Mouse (Mus musculus) liver, embryonic 14.5 days (tissue): ENCODE results near the gene Sesn2. TPM values are rescaled to one million over a fixed set of nuclear protein-coding genes. Genes with fewer than 3 reads are reported as not detected.

ENCODE experiments used
- ATAC-seq: fragments of 200-750 bp; cut with Nextera tagmentation; 2 replicates; pipeline ENCODE4 v1.8.0; 2017; ENCODE audit warnings: moderate number of reproducible peaks, mild to moderate bottlenecking, moderate library complexity; ENCODE audit not compliant: insufficient read depth
- DNase-seq, 3 experiments: peaks; one replicate each; pipeline ENCODE4 v3.0.0-alpha.2; 2012 to 2013; ENCODE audit warnings: low read depth in 3 of 3, low spot score in 3 of 3
- H3K27ac ChIP-seq: fragments of 300-500 bp; sonication (generic); 2 replicates; pipeline ENCODE4 v1.5.1; 2014; ENCODE audit warnings: moderate library complexity, mild to moderate bottlenecking, control low read depth, inconsistent platforms
- H3K27me3 ChIP-seq: fragments of 300-500 bp; sonication (generic); 2 replicates; pipeline ENCODE4 v1.6.1; 2014; ENCODE audit warnings: mild to moderate bottlenecking, low read length, moderate library complexity; ENCODE audit not compliant: control insufficient read depth, insufficient read depth
- H3K36me3 ChIP-seq: fragments of 300-500 bp; sonication (generic); replicated peaks from 2 replicates; pipeline ENCODE4 v1.6.1; 2014; ENCODE audit warnings: low read depth; ENCODE audit not compliant: control insufficient read depth, insufficient read depth
- H3K4me1 ChIP-seq, 2 experiments: fragments of 200-500 bp in 1 of 2; fragments of 300-500 bp in 1 of 2; sonication (generic) in 1 of 2; replicated peaks; 2 replicates each; pipeline ENCODE4 v1.6.1; 2012 to 2014; ENCODE audit warnings: antibody characterized with exemption in 1 of 2, inconsistent platforms in 1 of 2, low read length in 1 of 2; ENCODE audit not compliant: control insufficient read depth in 2 of 2, insufficient read depth in 2 of 2
- H3K4me2 ChIP-seq: fragments of 300-500 bp; sonication (generic); 2 replicates; pipeline ENCODE4 v1.6.1; 2014; ENCODE audit warnings: low read depth, mild to moderate bottlenecking, control low read depth, moderate library complexity
- H3K4me3 ChIP-seq, 2 experiments: fragments of 200-500 bp in 1 of 2; fragments of 300-500 bp in 1 of 2; sonication (generic) in 1 of 2; 2 replicates each; pipeline ENCODE4 v1.5.1; 2012 to 2014; ENCODE audit warnings: low read depth in 2 of 2, low read length in 2 of 2, mild to moderate bottlenecking in 2 of 2, control low read depth in 1 of 2, inconsistent platforms in 1 of 2, moderate library complexity in 1 of 2; ENCODE audit not compliant: insufficient read depth in 1 of 2
- H3K9ac ChIP-seq: fragments of 300-500 bp; sonication (generic); replicated peaks from 2 replicates; pipeline ENCODE4 v1.6.1; 2014; ENCODE audit warnings: mild to moderate bottlenecking, control low read depth, moderate library complexity
- H3K9me3 ChIP-seq: fragments of 300-500 bp; sonication (generic); 2 replicates; pipeline ENCODE4 v1.6.1; 2016; ENCODE audit warnings: low read length, mixed read lengths; ENCODE audit not compliant: control insufficient read depth
- CTCF ChIP-seq: IDR thresholded peaks from 2 replicates; pipeline ENCODE4 v1.5.1; 2016; ENCODE audit warnings: antibody characterized with exemption, low read depth, control low read depth
- EP300 ChIP-seq: IDR thresholded peaks from 2 replicates; pipeline ENCODE4 v1.6.1; 2016; ENCODE audit warnings: antibody characterized with exemption, low read depth
- WGBS: fragments of 180-500 bp; shearing (Covaris S2); extraction: QIAGEN DNeasy Blood & Tissue Kit; methylation state at CpG from one replicate; pipeline ENCODE4 v1.1.7; 2014; ENCODE audit not compliant: insufficient replicate concordance; 5-methylcytosine and 5-hydroxymethylcytosine counted together
- polyA plus RNA-seq, 2 experiments: library from polyadenylated mRNA; depleted of rRNA in 1 of 2; stranded (reverse) in 1 of 2; unstranded in 1 of 2; fragments of >200 nt; fragmentation: Nextera tagmentation in 1 of 2; extraction: Ambion mirVana in 1 of 2; gene quantifications; 2 replicates each; pipeline versions ENCODE4 v1.2.1 to v1.2.3; 2012 to 2014

The Sesn2 gene
- polyA plus RNA-seq, 2 experiments: 3.3 to 3.4 TPM

DNA sequence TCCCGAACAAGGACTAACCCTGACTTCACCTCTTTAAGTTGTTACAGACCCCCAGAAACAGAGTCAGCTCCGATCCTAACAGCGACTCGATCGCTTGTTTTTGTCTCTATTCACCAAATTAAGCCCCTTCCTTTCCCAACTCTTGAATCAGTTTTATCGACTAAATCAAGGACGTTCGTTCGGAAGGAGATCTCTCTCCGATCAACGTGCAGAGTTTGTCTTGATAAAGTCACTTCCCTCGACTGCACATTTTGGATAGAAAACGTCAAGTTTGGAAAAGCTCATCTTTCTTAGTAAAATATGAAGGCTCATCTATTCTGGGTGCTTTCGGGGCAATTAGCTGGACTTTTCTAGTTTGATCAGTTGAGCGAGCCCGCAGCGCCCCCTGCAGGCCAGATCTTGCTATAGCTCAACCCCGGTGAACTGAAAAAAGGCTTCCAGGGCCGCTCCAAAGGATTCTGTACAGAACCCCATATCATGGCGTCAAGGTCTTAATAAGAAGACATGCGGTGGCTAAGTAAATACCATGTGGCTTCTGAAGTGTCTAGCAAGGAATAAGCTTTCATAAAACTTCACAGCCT lies 4.3 kb upstream of the Sesn2 start:
- Histone ChIP-seq H3K9ac (peak overlapping the region; percentile 77), H3K27ac (peak overlapping the region; percentile 87), H3K36me3 (no peaks in the 10 kb centered on the region), H3K9me3 (no peaks in the 10 kb centered on the region), H3K4me1 (peaks cover 40 to 42% of the 10 kb centered on the region in 2 experiments), H3K4me2 (peak overlapping the region; percentile 100), H3K27me3 (no peaks in the 10 kb centered on the region), H3K4me3 (peak overlapping the region; percentile 70 to 73)
- WGBS: 1% methylated on average over 21 of the region's 21 CpGs
- TF ChIP-seq EP300: no peak
- TF ChIP-seq CTCF: peak; percentile 94
- ATAC-seq: peak; percentile 5; the same call in 1 of the 2 replicates
- DNase-seq: peak; percentile 72 to 85 (median 75)

GRCm38 (mm10) chr4:132513395-132514273 lies 3.3 kb upstream of the Sesn2 start:
- DNase-seq (no peak), ATAC-seq (no peak)
- H3K27ac ChIP-seq: peak overlapping the region; percentile 57
- TF ChIP-seq CTCF: no peak
- TF ChIP-seq EP300: no peak
- no peaks in the 10 kb centered on the region for H3K27me3 ChIP-seq
- 27% methylated on average over 14 of the region's 14 CpGs for WGBS
- H3K36me3 ChIP-seq: no peaks in the 10 kb centered on the region
- no peak overlapping the region; the same call in 1 of the 2 replicates for H3K9ac ChIP-seq
- no peaks in the 10 kb centered on the region for H3K9me3 ChIP-seq
- H3K4me1 ChIP-seq: peaks cover 42 to 45% of the 10 kb centered on the region in 2 experiments
- peak overlapping the region; percentile 100 for H3K4me2 ChIP-seq
- no peak overlapping the region for H3K4me3 ChIP-seq

- Histone ChIP-seq H3K27ac (peak overlapping the region; percentile 63), H3K9me3 (no peaks in the 10 kb centered on the region), H3K36me3 (no peaks in the 10 kb centered on the region), H3K9ac (peak overlapping the region; percentile 23), H3K4me2 (peak overlapping the region; percentile 40), H3K4me3 (no peak overlapping the region), H3K27me3 (no peaks in the 10 kb centered on the region), H3K4me1 (peaks cover 47 to 55% of the 10 kb centered on the region in 2 experiments)
- no peak for ATAC-seq
- WGBS: 36% methylated on average over 3 of the region's 3 CpGs
- TF ChIP-seq CTCF (no peak), EP300 (peak; percentile 66)
- DNase-seq: no peak
Observed at GRCm38 (mm10) chr4:132512080-132512479, 1.8 kb upstream of the Sesn2 start.

DNA sequence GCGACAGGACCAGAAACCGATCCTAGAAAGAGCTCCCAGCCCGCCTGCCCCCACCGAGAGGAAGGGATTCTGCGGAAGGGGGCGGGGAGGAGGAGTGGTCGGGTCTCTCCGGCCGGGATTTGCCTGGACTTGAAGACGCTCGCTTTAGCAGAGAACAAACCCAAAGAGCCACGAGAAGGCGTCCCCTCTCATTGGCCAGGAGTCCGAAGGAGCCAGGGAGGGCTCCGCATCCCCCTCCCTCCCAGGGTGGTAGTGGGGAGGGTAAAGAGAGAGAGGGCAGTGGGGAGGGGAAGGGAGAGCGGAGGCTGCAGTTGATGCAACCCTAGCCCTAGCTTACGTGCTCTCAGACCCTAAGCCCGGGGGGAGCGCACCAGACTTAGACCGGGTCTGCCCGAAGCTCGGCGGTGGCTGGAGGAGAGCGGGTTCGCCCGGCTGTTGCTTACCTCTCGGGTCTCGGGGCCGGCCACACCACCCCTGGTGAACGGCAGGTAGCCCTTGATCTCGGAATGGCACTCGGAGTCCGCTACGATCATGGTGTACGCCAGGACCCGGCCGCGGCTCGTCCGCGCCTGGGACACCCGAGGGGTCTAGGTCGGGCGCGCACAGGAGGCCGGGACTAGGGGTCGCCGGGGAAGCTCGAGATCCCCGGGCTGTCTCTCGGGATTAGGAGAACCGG lies 542 bp downstream of the Sesn2 start:
- Histone ChIP-seq H3K4me3 (peak overlapping the region; percentile 75 to 79), H3K4me2 (peak overlapping the region; percentile 100), H3K4me1 (peaks cover 56 to 61% of the 10 kb centered on the region in 2 experiments), H3K9me3 (no peaks in the 10 kb centered on the region), H3K27ac (peak overlapping the region; percentile 47), H3K9ac (peak overlapping the region; percentile 93), H3K36me3 (no peaks in the 10 kb centered on the region), H3K27me3 (no peaks in the 10 kb centered on the region)
- WGBS: under 1% methylated on average over 51 of the region's 52 CpGs
- TF ChIP-seq CTCF (no peak), EP300 (no peak)
- ATAC-seq (peak; percentile 38), DNase-seq (no peak)
